Mouse (Mus musculus): ENCODE measurements around the gene Gnl2. TPM values are rescaled to one million over a fixed set of nuclear protein-coding genes. Genes with fewer than 3 reads are reported as not detected.

Gnl2 gene
- polyA plus RNA-seq, 1 experiment from 2014 or later = 95.9 TPM

DNA sequence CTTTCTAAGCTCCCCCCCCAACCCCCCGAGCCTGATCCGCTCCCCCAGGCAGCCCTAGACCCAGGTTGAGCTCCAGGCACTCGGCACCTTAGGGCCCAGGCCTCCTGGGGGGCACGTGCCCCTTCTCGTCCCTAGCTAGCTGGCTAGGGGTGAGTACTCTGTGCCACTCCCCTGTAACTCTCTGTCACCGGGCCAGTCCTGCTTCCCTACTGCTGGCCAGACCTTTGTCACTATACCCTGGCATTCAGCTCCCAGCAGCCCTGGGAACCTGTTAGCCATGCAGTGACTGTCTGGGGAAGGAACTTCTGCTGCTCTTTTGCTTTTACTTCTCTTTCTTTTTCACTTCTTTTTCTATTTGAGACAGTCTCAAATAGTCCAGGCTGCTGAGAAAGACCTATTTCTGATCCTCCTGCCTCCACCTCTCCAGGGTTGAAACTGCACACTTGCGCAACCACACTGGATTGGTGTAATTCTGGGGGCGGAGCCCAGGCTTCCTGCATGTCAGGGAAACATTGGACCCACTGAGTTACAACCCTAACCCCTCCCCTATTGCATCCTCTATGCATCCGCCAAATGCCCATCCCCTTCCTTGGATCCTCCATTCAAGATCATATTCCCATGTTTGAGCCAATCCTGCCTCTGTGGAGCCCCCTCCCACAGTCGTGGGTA is 18.8 kb upstream of the Gnl2 start:
- H3K4me2 ChIP-seq (ENCODE audit: low read length) = no peak overlapping the region
- H3K36me3 ChIP-seq (ENCODE audit: control insufficient read depth, insufficient read depth, low read length) = no peaks in the 10 kb centered on the region
- no peak overlapping the region for H3K4me3 ChIP-seq (ENCODE audit: low read depth, low read length)
- no peaks in the 10 kb centered on the region for H3K4me1 ChIP-seq (ENCODE audit: control insufficient read depth, insufficient read depth, low read length)
- H3K9me3 ChIP-seq (replicated peaks; ENCODE audit: control insufficient read depth, low read length, poor library complexity, severe bottlenecking) = no peaks in the 10 kb centered on the region
- no peak overlapping the region for H3K27ac ChIP-seq (ENCODE audit: low read length)
- ATAC-seq = no peak
- no peak overlapping the region for H3K9ac ChIP-seq (ENCODE audit: low read depth, low read length)
- WGBS = 75% methylated on average over 10 of the region's 10 CpGs
- H3K27me3 ChIP-seq (ENCODE audit: control insufficient read depth, insufficient read depth, low read depth, low read length) = no peaks in the 10 kb centered on the region

GRCm38 (mm10) chr4:124999548-124999947 is 16.8 kb upstream of the Gnl2 start:
- Histone ChIP-seq H3K9ac (ENCODE audit: low read depth, low read length) (no peak overlapping the region), H3K9me3 (replicated peaks; ENCODE audit: control insufficient read depth, low read length, poor library complexity, severe bottlenecking) (no peaks in the 10 kb centered on the region), H3K4me2 (ENCODE audit: low read length) (no peak overlapping the region), H3K27me3 (ENCODE audit: control insufficient read depth, insufficient read depth, low read depth, low read length) (no peaks in the 10 kb centered on the region), H3K4me1 (ENCODE audit: control insufficient read depth, insufficient read depth, low read length) (no peaks in the 10 kb centered on the region), H3K4me3 (ENCODE audit: low read depth, low read length) (no peak overlapping the region), H3K27ac (ENCODE audit: low read length) (no peak overlapping the region), H3K36me3 (ENCODE audit: control insufficient read depth, insufficient read depth, low read length) (no peaks in the 10 kb centered on the region)
- no peak for ATAC-seq
- WGBS = 93% methylated on average over 3 of the region's 3 CpGs

GRCm38 (mm10) chr4:125002978-125003377 is 13.4 kb upstream of the Gnl2 start:
- no peak overlapping the region for H3K4me3 ChIP-seq (ENCODE audit: low read depth, low read length)
- ATAC-seq = no peak
- WGBS = 89% methylated on average over 8 of the region's 8 CpGs

DNA sequence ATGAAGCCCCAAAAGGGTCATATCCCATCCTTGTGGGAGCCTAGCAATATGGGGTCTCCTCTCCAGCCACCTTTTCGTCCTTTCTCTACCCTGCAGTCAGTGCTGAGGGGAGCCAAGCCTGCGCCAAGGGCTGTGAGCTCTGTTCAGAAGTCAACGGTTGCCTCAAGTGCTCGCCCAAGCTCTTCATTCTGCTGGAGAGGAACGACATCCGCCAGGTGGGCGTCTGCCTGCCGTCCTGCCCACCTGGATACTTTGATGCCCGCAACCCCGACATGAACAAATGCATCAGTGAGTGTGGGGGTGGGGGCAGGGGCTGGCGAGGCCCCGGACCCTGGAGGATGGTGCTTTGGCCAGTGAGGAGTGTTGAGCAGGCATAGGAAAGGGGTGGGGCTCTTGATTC is 11.5 kb upstream of the Gnl2 start:
- no peak overlapping the region for H3K4me2 ChIP-seq (ENCODE audit: low read length)
- no peaks in the 10 kb centered on the region for H3K4me1 ChIP-seq (ENCODE audit: control insufficient read depth, insufficient read depth, low read length)
- H3K36me3 ChIP-seq (ENCODE audit: control insufficient read depth, insufficient read depth, low read length) = no peaks in the 10 kb centered on the region
- no peak overlapping the region for H3K27ac ChIP-seq (ENCODE audit: low read length)
- no peak for ATAC-seq
- WGBS = 59% methylated on average over 12 of the region's 12 CpGs
- H3K9me3 ChIP-seq (replicated peaks; ENCODE audit: control insufficient read depth, low read length, poor library complexity, severe bottlenecking) = no peaks in the 10 kb centered on the region
- no peaks in the 10 kb centered on the region; the same call in 1 of the 2 replicates for H3K27me3 ChIP-seq (ENCODE audit: control insufficient read depth, insufficient read depth, low read depth, low read length)
- H3K4me3 ChIP-seq (ENCODE audit: low read depth, low read length) = no peak overlapping the region
- no peak overlapping the region for H3K9ac ChIP-seq (ENCODE audit: low read depth, low read length)

More at GRCm38 (mm10) chr4:125002978-125003377, 13.4 kb upstream of the Gnl2 start:
- Histone ChIP-seq H3K27ac (ENCODE audit: low read length) (no peak overlapping the region), H3K9ac (ENCODE audit: low read depth, low read length) (no peak overlapping the region), H3K4me1 (ENCODE audit: control insufficient read depth, insufficient read depth, low read length) (no peaks in the 10 kb centered on the region), H3K36me3 (ENCODE audit: control insufficient read depth, insufficient read depth, low read length) (no peaks in the 10 kb centered on the region), H3K4me2 (ENCODE audit: low read length) (no peak overlapping the region), H3K9me3 (replicated peaks; ENCODE audit: control insufficient read depth, low read length, poor library complexity, severe bottlenecking) (no peaks in the 10 kb centered on the region), H3K27me3 (ENCODE audit: control insufficient read depth, insufficient read depth, low read depth, low read length) (no peaks in the 10 kb centered on the region; the same call in 1 of the 2 replicates)

GRCm38 (mm10) chr4:125007460-125007859 is 8.9 kb upstream of the Gnl2 start:
- H3K27me3 ChIP-seq (ENCODE audit: control insufficient read depth, insufficient read depth, low read depth, low read length) = no peaks in the 10 kb centered on the region; the same call in 1 of the 2 replicates
- H3K4me2 ChIP-seq (ENCODE audit: low read length) = no peak overlapping the region
- H3K9me3 ChIP-seq (replicated peaks; ENCODE audit: control insufficient read depth, low read length, poor library complexity, severe bottlenecking) = no peaks in the 10 kb centered on the region
- no peak for ATAC-seq
- no peak overlapping the region for H3K27ac ChIP-seq (ENCODE audit: low read length)
- H3K4me3 ChIP-seq (ENCODE audit: low read depth, low read length) = no peak overlapping the region
- H3K4me1 ChIP-seq (ENCODE audit: control insufficient read depth, insufficient read depth, low read length) = no peaks in the 10 kb centered on the region
- H3K9ac ChIP-seq (ENCODE audit: low read depth, low read length) = no peak overlapping the region
- WGBS = 60% methylated on average over 15 of the region's 15 CpGs
- no peaks in the 10 kb centered on the region for H3K36me3 ChIP-seq (ENCODE audit: control insufficient read depth, insufficient read depth, low read length)

GRCm38 (mm10) chr4:125008220-125008619 is 8.2 kb upstream of the Gnl2 start:
- Histone ChIP-seq H3K4me1 (ENCODE audit: control insufficient read depth, insufficient read depth, low read length) (no peaks in the 10 kb centered on the region), H3K36me3 (ENCODE audit: control insufficient read depth, insufficient read depth, low read length) (no peaks in the 10 kb centered on the region), H3K27ac (ENCODE audit: low read length) (no peak overlapping the region), H3K4me3 (ENCODE audit: low read depth, low read length) (no peak overlapping the region), H3K9ac (ENCODE audit: low read depth, low read length) (no peak overlapping the region), H3K4me2 (ENCODE audit: low read length) (no peak overlapping the region), H3K9me3 (replicated peaks; ENCODE audit: control insufficient read depth, low read length, poor library complexity, severe bottlenecking) (no peaks in the 10 kb centered on the region), H3K27me3 (ENCODE audit: control insufficient read depth, insufficient read depth, low read depth, low read length) (no peaks in the 10 kb centered on the region; the same call in 1 of the 2 replicates)
- whole genome bisulfite sequencing = 70% methylated on average over 6 of the region's 6 CpGs
- ATAC-seq = no peak

DNA sequence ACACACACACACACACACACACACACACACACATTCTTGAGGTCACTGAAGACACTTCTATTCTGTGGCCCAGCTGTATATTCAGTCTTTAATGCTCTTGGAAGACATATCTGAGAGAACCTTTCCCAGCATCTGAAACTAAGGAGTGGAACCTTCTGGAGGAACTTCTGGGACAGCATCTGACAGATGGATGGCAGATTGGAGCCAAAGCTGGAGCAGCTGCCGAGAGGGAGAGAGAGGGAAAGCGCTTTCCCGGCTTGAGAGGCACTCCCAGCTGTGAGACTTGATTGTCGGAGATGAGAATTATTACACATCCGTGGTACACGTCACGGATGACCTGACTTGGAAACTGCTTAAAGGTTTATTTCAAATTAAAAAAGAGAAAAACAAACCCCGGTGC is 7.7 kb upstream of the Gnl2 start:
- no peak overlapping the region for H3K4me2 ChIP-seq (ENCODE audit: low read length)

GRCm38 (mm10) chr4:125017431-125017830 is 1.0 kb downstream of the Gnl2 start:
- no peak for ATAC-seq
- no peaks in the 10 kb centered on the region for H3K27me3 ChIP-seq (ENCODE audit: control insufficient read depth, insufficient read depth, low read depth, low read length)
- no peak overlapping the region for H3K4me3 ChIP-seq (ENCODE audit: low read depth, low read length)
- H3K9me3 ChIP-seq (replicated peaks; ENCODE audit: control insufficient read depth, low read length, poor library complexity, severe bottlenecking) = no peaks in the 10 kb centered on the region
- no peak overlapping the region for H3K4me2 ChIP-seq (ENCODE audit: low read length)
- WGBS = 78% methylated on average over 11 of the region's 11 CpGs
- H3K4me1 ChIP-seq (ENCODE audit: control insufficient read depth, insufficient read depth, low read length) = no peaks in the 10 kb centered on the region
- no peaks in the 10 kb centered on the region for H3K36me3 ChIP-seq (ENCODE audit: control insufficient read depth, insufficient read depth, low read length)
- H3K27ac ChIP-seq (ENCODE audit: low read length) = no peak overlapping the region
- H3K9ac ChIP-seq (ENCODE audit: low read depth, low read length) = no peak overlapping the region

More for the DNA sequence above, 7.7 kb upstream of the Gnl2 start:
- 71% methylated on average over 8 of the region's 8 CpGs for WGBS
- H3K4me1 ChIP-seq (ENCODE audit: control insufficient read depth, insufficient read depth, low read length) = no peaks in the 10 kb centered on the region
- H3K36me3 ChIP-seq (ENCODE audit: control insufficient read depth, insufficient read depth, low read length) = no peaks in the 10 kb centered on the region
- no peaks in the 10 kb centered on the region for H3K9me3 ChIP-seq (replicated peaks; ENCODE audit: control insufficient read depth, low read length, poor library complexity, severe bottlenecking)
- H3K27me3 ChIP-seq (ENCODE audit: control insufficient read depth, insufficient read depth, low read depth, low read length) = no peaks in the 10 kb centered on the region; the same call in 1 of the 2 replicates
- H3K4me3 ChIP-seq (ENCODE audit: low read depth, low read length) = no peak overlapping the region
- H3K27ac ChIP-seq (ENCODE audit: low read length) = no peak overlapping the region
- no peak overlapping the region for H3K9ac ChIP-seq (ENCODE audit: low read depth, low read length)
- no peak for ATAC-seq

DNA sequence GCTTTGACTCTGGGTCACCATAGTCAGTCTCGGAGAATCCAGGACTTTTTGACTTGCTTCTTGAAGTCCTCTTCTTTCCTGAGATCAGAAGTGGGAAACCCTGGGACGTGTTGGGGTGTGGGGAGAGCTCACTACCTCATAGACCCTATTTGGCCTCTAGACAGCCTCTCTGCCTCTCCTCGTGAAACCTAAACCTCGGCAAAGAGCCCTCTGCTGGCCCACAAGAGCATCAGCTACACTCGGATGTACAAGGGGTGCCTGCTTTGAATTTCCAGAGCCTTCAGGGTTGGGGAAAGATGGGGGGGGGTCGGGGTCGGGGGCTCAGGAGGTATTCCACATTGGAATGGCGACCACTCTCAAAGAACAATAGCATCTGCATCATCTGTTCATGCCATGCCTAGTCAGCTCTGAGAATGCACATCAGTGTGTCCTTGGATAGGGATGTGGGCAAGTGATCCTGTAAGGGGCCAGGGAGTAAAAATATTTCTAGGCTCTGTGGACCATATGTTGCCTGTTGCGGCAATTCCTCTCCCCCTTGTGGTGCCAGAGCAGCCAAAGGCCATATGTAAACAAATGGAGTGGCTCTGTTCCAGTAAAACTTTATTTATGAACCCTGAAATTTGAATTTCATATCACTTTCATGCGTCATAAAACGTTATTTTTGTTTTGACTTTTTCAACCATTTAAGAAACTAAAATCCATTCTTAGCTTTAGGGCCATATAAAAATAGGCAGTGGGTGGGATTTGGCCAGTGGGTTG is 4.6 kb downstream of the Gnl2 start:
- Histone ChIP-seq H3K4me3 (ENCODE audit: low read depth, low read length) (no peak overlapping the region), H3K4me1 (ENCODE audit: control insufficient read depth, insufficient read depth, low read length) (no peaks in the 10 kb centered on the region), H3K27ac (ENCODE audit: low read length) (no peak overlapping the region), H3K4me2 (ENCODE audit: low read length) (no peak overlapping the region), H3K9me3 (replicated peaks; ENCODE audit: control insufficient read depth, low read length, poor library complexity, severe bottlenecking) (no peaks in the 10 kb centered on the region), H3K27me3 (ENCODE audit: control insufficient read depth, insufficient read depth, low read depth, low read length) (no peaks in the 10 kb centered on the region), H3K9ac (ENCODE audit: low read depth, low read length) (no peak overlapping the region), H3K36me3 (ENCODE audit: control insufficient read depth, insufficient read depth, low read length) (no peaks in the 10 kb centered on the region)
- no peak for ATAC-seq
- WGBS = 35% methylated on average over 11 of the region's 11 CpGs
